Mouse (Mus musculus): Measurements from ENCODE around the gene Atp8a2.
"Not testable (repeated sequence)": the region's sequence is repeated elsewhere in the genome, so short reads cannot be mapped to it uniquely, and the experiment has no call there.

Atp8a2 gene

DNA sequence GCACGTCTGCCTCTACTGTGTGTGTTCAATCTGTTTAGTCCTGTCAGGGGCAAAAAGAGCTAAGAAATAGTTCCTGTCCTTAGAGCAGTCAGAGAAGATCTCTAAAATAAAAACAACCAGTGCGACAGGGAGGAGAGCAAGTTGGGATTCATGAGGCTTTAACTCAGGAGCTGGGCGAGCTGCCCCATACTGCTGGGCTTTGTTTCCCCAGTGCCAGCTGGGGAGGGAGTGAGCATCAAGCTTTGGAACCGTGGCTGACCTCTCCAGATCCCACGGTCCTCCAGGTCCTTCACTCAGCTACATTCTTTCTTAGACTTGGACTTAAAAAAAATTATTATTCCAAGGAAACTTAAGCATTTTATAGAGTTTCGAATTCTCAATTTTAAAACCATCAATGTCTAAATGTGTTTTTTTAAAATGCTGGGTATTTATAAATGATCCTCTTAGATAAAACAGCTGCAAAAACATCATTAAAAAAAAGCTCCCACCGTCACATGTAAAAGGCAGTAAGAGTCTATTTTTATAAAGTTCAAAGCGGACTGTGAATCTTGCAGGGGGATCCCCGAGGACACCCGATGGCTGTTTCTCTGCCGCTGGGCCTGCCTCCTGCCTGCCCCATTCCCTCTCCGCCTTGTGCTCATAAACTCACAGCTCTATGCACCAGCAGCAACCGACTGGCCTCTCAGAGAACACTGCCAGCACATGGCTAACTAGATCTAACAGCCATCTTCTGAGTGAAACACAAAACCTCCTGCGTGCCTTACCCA lies 350.2 kb downstream of the Atp8a2 start:
- no peak for DNase-seq (ENCODE audit: extremely low read depth, low read depth)

DNA sequence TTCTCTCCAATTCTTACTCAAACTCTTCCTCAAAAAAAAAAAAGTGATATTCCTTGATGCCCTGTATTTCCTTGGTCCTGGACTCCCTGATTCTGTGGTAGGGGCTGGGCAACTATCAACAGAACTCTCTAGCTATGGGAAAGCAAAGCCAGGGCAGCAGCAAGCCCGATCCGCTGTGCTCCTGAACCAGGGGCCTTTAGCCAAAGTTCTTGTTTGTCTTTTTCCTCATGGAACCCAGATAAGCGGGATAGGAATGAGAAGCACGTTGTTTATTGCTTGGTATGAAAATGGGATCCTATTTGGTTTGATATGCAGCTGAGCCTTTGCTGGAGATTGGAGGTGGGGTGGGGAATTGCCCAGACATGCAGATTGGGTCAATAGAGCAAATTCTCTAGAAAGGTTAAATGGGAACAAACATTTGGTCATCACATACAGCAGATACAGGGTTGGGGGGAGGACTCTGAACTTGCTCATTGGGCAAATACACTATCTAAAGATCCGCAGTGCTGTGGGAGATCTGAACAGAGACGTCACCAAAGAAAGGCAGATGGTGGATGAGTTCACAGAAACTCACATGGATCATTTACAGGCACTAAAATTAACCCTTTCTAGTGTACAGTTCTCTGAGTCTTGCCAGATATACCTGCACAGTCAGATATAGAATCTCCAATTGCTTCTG lies 353.6 kb downstream of the Atp8a2 start:
- no peak for DNase-seq (ENCODE audit: extremely low read depth, low read depth)

DNA sequence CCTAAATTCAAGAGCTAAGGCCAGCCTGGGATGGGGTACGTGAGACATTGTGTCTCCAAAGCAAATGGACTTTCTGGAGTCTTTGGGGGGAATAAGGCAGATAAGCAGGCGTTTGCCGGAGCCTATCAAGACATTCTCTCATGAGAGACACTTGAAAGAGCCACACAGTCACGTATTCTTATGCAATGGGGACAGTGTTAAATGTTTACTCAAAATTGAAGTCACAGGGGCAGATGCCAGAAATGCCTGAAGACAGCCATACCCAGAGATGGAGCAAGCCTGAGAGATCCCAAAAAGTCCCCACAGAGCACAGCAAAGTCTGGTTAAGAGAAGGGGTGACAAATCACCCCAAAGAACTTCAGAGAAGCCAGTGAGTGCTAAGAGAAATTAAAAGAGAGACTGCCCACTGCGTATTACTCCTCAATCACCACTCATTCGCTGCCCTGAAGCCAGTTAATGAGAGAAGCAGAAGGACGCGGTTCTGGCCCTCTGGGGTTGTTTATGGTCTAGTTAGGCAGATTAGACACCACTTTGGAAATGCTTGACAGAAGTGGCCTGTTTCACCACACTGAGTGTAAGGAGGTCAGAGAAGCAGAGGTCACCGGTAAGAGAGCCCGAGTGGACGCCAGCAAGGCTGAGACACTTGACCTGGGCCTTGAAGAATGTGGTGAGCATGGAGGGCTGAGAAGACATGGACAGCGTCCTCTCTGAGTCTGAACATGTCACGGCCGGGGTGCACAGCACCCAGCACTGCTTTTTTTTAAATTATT lies 356.8 kb downstream of the Atp8a2 start:
- no peak for DNase-seq (ENCODE audit: extremely low read depth, low read depth)

DNA sequence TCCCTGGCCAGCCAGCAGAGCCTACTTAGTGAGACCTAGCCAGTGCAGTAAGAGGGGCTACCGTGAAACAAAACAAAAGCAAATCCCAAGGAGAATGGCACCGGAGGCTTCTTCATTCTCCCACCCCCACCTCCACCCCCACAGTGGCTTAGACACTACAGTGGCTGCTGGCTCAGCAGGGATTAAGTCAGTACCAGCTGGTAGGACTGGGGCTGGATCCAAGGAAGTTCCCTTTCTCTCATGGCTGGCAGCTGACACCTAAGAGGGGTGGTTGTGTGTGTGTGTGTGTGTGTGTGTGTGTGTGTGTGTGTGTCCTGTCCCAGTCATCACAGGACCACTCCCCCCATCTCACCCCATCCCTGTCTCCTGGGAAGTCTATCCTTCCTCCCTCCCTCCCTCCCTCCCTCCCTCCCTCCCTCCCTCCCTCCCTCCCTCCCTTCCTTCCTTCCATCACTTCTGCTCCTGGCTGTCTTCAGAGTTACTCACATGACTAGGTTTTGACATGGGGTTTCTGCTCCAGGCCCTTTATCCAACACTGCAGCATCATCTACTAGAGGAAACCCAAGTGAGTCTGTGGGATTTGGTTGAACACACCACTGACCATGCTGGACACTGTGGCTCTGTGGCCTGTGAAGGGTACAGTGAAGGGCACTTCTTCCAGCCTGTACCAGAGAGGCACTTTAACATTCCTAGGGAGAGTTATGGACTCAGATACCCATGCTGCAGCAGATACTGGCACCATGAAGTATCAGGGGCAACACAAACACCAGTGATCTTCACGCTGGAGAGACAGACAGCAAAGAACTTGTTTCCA lies 358.3 kb downstream of the Atp8a2 start:
- not testable (repeated sequence) for DNase-seq (ENCODE audit: extremely low read depth, low read depth)

DNA sequence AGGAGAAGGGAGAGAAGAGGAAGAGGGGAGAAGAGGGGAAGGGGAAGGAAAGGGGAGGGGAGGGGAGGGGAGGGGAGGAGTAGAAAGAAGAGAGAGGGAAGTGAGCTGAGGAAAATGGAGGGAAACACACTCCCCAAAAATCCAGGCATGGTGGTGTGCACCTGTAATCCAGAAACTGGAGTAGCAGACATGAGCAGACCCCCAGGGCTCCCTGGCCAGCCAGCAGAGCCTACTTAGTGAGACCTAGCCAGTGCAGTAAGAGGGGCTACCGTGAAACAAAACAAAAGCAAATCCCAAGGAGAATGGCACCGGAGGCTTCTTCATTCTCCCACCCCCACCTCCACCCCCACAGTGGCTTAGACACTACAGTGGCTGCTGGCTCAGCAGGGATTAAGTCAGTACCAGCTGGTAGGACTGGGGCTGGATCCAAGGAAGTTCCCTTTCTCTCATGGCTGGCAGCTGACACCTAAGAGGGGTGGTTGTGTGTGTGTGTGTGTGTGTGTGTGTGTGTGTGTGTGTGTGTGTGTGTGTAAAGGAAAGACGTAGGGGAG lies 359.2 kb downstream of the Atp8a2 start:
- not testable (repeated sequence) for DNase-seq (ENCODE audit: extremely low read depth, low read depth)

DNA sequence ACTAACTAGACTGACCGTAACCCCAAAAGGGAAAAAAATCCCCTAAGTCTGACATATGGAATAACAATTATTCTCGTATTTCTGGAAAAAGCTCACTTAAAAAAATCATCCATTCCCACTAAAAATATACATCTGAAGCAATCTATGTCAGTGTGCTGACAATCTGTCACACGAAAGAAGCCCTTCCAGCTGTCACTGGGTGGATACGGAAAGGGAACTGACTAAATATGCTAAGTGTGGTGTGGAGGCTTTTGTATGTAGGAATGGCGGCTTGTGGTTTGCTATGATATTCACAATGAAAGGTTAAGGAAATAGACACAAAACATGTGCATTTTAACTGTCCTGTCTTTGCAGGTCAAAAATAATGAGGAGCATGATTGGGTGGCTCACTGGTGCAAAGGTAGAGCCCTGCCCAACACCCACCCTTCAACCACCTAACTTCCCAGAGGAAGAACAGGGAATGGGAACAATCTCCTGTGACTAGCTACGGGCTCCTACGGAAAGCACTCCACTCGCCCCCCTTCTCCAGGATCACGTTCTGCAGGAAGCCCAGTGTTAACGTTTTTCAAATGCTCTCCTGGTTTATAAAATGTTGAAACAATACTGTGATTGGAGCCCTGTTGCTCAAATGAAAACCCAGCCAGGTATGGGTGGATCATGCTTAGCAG lies 360.0 kb downstream of the Atp8a2 start:
- no peak for DNase-seq (ENCODE audit: extremely low read depth, low read depth)

DNA sequence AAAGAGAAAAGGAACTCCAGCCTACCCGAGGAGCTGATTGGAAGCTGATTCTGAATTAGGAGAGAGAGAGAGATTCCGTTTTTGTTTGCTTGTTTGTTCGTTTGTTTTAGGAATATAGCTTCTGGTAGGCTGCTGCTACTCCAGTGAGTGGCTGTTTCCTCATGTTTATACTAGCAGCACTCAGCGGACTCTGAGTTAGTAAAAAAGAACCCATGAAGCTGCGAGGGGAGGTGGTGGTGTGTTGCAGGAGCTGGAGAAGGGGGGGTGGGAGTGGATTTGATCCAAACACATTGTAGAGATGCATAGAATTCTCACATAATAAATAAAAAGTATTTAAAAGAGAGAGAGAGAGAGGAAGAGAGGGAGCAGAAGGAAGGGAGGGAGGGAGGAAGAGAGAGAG lies 367.4 kb downstream of the Atp8a2 start:
- DNase-seq (ENCODE audit: extremely low read depth, low read depth): no peak

DNA sequence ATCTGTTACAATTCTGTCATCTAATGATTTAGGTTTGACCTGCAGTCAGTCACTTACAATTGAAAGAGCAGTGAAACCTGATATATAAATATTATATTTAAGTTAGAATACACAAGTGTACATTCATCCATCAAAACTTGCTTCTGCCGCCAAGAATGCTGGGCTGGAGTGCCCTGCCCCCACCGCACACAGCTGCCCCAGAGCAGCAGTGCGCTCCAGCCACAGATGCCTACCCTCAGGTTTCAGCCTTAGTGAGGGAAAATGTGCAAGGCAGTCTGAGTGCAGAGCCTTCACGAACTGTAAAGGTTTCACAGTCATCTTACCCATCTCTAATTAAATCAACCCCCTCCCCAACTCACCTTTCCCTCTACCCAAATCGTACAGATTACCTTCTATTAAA lies 369.6 kb downstream of the Atp8a2 start:
- DNase-seq (ENCODE audit: extremely low read depth, low read depth): no peak

DNA sequence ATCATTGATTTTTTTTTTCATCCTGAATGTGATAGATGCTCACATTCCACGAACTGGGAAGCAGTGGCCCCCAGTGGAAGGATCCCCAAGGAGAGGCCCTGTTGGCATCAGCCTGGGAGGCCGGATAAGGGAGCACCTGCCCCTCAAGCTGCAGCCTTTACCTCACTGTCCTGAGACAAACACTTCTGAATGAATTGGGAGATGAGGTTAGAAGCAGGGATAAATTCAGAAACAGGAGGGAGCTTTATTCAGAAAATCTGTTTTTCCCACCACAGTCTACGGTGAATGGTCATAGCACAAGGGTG lies 376.9 kb downstream of the Atp8a2 start:
- DNase-seq (ENCODE audit: extremely low read depth, low read depth): no peak

DNA sequence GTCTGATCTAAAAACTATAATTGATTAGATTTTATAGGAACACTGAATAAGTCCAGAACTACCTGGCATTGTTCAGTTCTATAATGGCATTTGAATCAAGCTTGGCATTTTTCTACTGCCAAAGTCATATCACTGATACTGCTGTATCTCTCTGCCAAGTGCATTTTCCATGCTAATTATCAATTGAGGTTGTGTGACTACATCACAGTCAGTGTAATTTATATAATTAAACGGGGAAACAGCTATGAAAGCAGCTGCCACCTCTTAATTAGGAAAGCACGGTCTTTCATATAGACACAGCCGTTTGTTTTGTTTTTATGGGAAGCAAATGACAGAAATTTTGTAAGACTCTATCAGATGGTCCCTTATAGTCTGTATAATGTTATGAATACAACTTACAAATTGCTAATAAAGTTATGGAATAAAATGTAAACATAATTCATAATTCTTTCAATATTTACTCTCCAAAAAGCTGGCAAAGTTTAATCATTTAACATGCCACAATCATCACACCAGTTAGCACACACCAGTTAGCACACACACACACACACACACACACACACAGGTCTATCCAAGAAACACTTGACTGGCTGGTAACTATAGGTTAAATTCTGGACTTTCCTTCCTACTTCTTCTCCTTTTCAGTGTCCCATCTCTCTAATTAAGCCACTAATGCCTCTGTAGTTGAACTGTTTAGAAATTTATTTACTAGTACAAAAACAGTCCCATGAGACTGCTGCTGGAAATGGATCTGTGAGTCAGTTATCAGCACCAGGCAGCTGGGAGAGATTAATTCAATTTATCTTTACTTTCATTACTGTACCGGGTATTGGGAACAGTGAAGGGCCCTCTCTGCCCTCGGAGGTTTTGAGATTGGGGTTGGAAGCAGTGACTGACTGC lies 377.5 kb downstream of the Atp8a2 start:
- DNase-seq (ENCODE audit: extremely low read depth, low read depth): no peak

DNA sequence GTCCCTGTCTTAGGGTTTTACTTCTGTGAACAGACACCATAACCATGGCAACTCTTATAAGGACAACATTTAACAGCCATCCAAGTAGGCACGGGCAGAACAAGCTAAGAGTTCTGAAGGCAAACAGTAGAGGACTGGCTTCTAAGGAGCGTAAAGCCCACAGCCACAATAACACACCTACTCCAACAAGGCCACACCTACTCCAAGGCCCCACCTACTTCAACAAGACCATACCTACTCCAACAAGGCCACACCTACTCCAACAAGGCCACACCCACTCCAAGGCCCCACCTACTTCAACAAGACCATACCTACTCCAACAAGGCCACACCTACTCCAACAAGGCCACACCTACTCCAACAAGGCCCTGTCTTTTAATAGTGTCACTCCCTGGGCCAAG lies 386.7 kb downstream of the Atp8a2 start:
- not testable (repeated sequence) for DNase-seq (ENCODE audit: extremely low read depth, low read depth)

DNA sequence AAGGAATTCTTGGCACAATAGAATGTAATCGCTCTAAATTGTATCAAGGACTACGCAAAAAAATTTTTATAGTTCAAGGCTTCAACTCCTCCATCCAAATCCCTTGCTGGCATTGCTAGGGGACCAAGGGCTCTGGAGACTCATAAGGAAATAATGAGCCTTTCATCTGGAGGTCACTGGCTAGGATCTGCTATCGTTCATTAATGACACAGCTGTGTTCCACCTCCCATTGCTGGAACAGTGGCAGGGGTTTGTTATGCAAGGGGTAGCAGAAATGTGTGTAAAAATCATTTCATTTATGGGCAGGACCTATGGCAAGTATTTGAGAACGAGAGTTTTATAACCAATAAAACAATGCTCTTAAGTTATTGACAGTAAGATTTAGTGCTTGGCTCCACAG lies 387.2 kb downstream of the Atp8a2 start:
- DNase-seq (ENCODE audit: extremely low read depth, low read depth): no peak

DNA sequence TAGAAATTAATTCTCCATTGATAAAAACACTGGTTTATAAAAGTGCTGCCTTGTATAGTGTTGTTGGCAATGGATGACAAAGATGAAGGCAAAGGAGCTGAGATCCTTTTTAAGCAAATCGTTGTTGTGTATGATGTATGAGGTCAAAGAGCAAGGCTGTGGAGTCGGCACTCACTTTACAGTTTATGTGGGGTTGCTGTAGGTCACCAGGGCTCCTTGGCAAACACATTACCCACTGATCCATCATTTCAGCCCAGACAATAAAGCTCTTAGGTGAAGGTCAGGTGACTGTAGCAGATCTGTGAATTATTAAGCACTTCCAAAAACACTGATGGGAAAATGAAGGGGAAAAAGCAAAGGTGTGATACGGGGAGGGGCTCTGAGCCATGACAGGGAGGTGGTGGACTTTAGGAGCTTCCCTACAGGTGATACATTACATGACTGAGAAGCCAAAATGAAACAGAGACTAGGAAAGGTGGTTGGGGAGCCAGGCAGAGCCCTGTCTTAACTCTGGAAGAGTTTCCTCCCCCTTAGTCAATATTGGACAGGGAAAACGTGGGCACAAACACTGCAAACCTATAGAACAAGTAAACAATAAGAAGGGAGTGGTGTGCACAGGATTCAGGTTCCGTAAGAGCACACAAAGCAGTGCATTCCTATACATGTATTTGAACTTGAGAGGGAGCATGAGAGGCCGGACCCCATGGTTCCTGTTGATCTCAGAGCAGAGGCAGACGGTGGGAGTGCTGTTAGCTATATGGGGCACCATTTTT lies 389.3 kb downstream of the Atp8a2 start:
- no peak for DNase-seq (ENCODE audit: extremely low read depth, low read depth)

DNA sequence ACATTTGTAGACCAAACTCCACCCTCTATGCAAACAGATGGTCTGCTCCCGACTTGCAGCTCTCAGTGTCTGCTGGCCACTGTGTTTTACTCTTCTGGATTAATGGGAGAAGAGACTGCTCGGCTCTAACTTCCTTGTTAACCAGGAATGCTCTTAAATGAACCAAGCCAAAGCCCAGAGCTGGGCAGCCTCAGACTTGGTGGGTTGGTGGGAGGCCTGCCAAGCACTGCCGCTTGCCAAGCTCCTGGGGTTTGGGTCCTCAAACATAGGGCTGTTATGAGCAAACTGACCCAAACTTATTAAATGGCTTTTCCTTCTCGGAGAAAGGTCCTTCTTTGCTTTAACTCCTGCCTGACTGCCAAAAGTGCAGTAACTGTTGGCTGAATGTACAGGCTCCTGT lies 390.1 kb downstream of the Atp8a2 start:
- DNase-seq (ENCODE audit: extremely low read depth, low read depth): no peak

DNA sequence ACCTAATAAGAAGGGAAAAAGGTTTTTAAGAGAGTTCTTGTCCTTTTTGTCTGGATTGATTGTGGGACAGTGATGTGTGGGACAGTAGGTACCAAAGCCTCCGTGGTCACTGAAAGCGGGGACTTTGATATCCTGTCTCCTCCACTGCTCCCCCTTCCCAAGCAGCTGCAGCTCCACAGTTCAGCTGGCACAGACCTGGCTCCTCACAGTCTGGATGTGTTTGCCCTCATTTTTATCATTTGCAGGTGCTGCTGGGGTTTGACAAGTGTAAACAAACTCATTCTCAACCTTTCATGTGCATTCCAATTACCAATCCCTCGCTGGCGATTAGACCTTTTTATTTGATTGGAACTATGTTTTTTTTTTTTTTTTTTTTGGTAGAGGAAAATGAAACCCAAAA lies 390.8 kb downstream of the Atp8a2 start:
- no peak for DNase-seq (ENCODE audit: extremely low read depth, low read depth)

DNA sequence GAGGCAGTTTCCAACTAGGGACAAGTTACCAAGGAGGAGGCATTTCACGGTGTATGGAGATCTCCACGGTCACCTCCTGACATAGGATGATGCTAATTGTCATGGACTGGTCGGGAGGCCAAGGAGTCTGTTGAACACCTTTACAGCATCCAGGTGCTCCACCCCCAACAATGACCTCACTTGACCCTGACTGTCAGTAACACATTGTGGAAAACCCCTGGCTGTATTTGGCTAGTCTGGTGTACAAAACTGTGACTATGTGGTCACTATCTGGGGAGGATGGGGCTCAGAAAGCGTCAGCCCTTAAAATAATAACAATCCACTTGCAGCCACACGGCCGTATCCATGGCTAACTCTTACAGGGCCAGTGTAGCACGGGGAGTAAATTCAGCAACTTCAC lies 391.3 kb downstream of the Atp8a2 start:
- DNase-seq (ENCODE audit: extremely low read depth, low read depth): no peak

DNA sequence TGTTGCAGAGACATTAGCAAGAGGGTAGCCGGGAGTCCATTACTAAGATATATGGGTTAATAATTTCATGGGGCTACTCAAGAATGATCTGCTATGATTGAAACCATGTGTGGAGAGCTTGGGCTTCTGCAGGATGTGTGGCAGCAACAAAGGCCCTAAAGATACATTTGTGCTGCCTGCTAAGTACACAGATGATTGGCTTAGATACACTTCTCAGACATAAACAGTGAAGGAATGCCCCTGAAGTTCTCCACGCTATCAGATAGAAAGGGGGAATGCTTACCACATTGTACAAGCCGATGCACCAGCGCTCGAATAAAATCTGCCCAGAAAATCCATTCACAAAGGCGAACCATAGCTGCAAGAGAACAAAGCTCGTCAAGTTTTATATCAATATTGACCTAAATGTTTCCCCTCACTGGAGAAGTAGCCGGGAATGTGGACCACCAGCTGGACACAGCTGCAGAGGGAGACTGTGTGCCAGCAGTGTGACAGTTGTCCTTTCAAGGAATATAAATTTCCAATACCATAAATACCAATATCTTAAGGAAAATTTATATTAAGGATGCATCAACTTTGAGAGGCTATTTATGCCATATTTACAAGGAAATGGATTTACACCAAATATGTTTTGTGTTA lies 394.9 kb downstream of the Atp8a2 start:
- no peak for DNase-seq (ENCODE audit: extremely low read depth, low read depth)

DNA sequence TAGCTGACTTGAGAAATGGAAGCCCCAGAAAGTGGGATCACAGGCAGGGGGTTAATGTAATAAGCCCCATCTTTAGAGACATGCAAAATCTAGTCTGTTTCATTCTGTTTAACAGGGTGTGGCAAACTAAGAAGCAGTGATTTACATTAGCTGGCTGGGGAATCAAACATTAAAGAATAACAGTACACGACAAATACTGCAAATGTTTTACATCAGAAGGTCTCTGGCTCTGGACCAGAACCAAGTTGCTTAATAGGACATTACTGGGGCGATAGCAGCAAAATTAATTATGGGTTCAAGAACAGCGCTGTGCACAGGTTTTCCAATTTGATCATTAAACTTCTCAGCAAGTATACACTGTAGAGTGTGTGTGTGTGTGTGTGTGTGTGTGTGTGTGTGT lies 397.5 kb downstream of the Atp8a2 start:
- no peak for DNase-seq (ENCODE audit: extremely low read depth, low read depth)

DNA sequence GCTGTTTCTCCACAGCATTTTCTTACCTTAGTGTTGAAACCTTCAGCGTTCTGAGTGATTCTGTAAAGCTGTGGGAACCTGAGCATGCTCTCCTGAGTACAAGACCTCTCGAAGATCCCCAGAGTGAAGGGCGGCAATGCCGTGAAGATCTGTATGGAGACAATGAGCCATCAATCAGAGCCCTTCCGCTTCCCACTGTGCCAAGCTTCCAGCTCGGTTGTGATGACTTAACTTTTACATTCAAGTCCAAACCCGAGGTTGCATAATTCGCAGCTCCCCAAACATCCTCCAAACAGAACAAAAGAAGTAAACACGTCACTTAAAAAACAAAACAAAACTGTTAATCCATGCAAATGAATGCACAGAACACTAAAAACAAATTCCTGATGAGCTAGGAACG lies 403.1 kb downstream of the Atp8a2 start:
- DNase-seq (ENCODE audit: extremely low read depth, low read depth): no peak

Data from MEL-GATA-1-ER (cell line).